Mouse (Mus musculus): ENCODE data around the gene Olfr15.

The Olfr15 gene

GRCm38 (mm10) chr16:3872216-3873047 is 41.8 kb downstream of the Olfr15 start, which contains the start of gene Naa60:
TSS of gene Naa60 (plus strand) at chr16:3872375.
- DNase-seq (ENCODE audit: low spot score in 2 of 2) = peak; percentile 83 to 91

- DNase-seq (ENCODE audit: low spot score in 2 of 2) = no peak
These were observed 45.7 kb downstream of the Olfr15 start for GRCm38 (mm10) chr16:3876346-3876745.

GRCm38 (mm10) chr16:3884201-3885064 is 53.8 kb downstream of the Olfr15 start, which contains the start of the genes Zfp597 and Gm20695:
TSS of gene Zfp597 (minus strand) at chr16:3884561.
TSS of gene Gm20695 (plus strand) at chr16:3884648.
- peak; percentile 95 to 98 for DNase-seq (ENCODE audit: low spot score in 2 of 2)

- DNase-seq (ENCODE audit: low spot score in 2 of 2) = no peak
These were observed 54.5 kb downstream of the Olfr15 start for GRCm38 (mm10) chr16:3885065-3885670.

- DNase-seq (ENCODE audit: low spot score in 2 of 2) = no peak
These were observed 61.1 kb downstream of the Olfr15 start for GRCm38 (mm10) chr16:3891621-3892295.

- DNase-seq (ENCODE audit: low spot score in 2 of 2) = no peak
These were observed 63.1 kb downstream of the Olfr15 start for GRCm38 (mm10) chr16:3893739-3894138.

Measured in spleen, postnatal 4 days (tissue).